Mouse (Mus musculus) G1E (cell line): Measurements from ENCODE around the gene Ly6g6c. TPM values are rescaled to one million over a fixed set of nuclear protein-coding genes. Genes with fewer than 3 reads are reported as not detected.
"Not testable (repeated sequence)": the region's sequence is repeated elsewhere in the genome, so short reads cannot be mapped to it uniquely, and the experiment has no call there.

Experiments used
- ATAC-seq: 2 replicates; pipeline ENCODE4 v1.8.0; 2016; ENCODE audit warnings: mild to moderate bottlenecking; ENCODE audit not compliant: insufficient number of reproducible peaks, poor library complexity, low FRiP score, severe bottlenecking; ENCODE audit errors: extremely low read depth
- DNase-seq: peaks from one replicate; pipeline ENCODE4 v3.0.0; 2012; ENCODE audit warnings: low spot score
- H3K27me3 ChIP-seq: 2 replicates; pipeline ENCODE4 v1.6.1; 2012; ENCODE audit warnings: mild to moderate bottlenecking, low read length, inconsistent platforms; ENCODE audit not compliant: insufficient read depth
- H3K36me3 ChIP-seq: replicated peaks from 2 replicates; pipeline ENCODE3; 2012; ENCODE audit warnings: mild to moderate bottlenecking, inconsistent platforms
- H3K4me1 ChIP-seq: 2 replicates; pipeline ENCODE4 v1.6.1; 2012; ENCODE audit warnings: low read depth, low read length, inconsistent platforms, mixed read lengths; ENCODE audit not compliant: insufficient read depth
- H3K4me3 ChIP-seq: 2 replicates; pipeline ENCODE4 v1.5.1; 2012; ENCODE audit warnings: low read depth, mild to moderate bottlenecking, inconsistent platforms, low read length, moderate library complexity, mixed read lengths
- H3K9me3 ChIP-seq: replicated peaks from 2 replicates; pipeline ENCODE4 v1.6.1; 2012; ENCODE audit warnings: inconsistent platforms
- CTCF ChIP-seq: IDR thresholded peaks from 2 replicates; pipeline ENCODE4 v1.5.1; 2012; ENCODE audit warnings: low read depth, low read length, inconsistent platforms, mixed read lengths
- GATA1 ChIP-seq: IDR thresholded peaks from 2 replicates; pipeline ENCODE4 v1.6.1; 2012; ENCODE audit warnings: borderline replicate concordance, low read length, inconsistent platforms, mixed read lengths
- GATA2 ChIP-seq: IDR thresholded peaks from 2 replicates; pipeline ENCODE4 v1.6.1; 2012; ENCODE audit warnings: low read depth, low read length, inconsistent platforms, borderline replicate concordance
- POLR2AphosphoS5 ChIP-seq: IDR thresholded peaks from 2 replicates; pipeline ENCODE4 v1.6.1; 2012; ENCODE audit warnings: low read depth, low read length, inconsistent platforms; ENCODE audit not compliant: insufficient replicate concordance
- TAL1 ChIP-seq: conservative IDR thresholded peaks from 2 replicates; pipeline ENCODE4 v1.6.1; 2012; ENCODE audit warnings: low read depth, low read length, inconsistent platforms, mixed read lengths
- polyA plus RNA-seq: library from polyadenylated mRNA; stranded (reverse); fragments of >175 nt; gene quantifications from 2 replicates; pipeline ENCODE4 v1.2.3, GENCODE M21; 2012
- total RNA-seq, 2 experiments: library from RNA; stranded (forward) in 1 of 2; stranded (reverse) in 1 of 2; fragments of 200-1000 nt in 1 of 2; fragments of >200 nt in 1 of 2; fragmentation: Nextera tagmentation in 1 of 2; gene quantifications; 2 replicates each; pipeline ENCODE4 v1.2.3; 2014 to 2017

Ly6g6c gene
- total and polyA plus RNA-seq, 3 experiments: 0.16 TPM; not detected in 2

DNA sequence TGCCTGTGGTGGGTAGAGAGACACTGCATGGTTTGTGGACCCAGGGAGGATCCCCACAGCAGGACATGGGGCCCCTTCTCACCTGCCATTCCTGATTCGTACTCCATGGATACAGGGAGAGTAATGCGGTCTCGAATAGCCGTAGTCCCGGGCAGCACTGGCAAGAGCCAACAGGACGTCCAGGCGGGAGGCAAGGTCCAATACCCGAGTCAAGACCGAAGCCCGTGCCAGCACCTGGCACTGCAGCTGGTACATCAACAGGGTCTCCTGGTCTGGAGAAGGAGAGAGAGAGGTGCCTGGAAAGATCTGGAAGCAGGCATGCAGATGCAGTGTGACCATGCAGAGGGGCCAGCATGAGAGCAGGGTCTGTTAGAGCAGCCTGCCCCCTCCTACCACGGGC, 33.9 kb upstream of the Ly6g6c start:
- H3K36me3 ChIP-seq: peaks cover 35% of the 10 kb centered on the region
- peak overlapping the region; percentile 6; the same call in 1 of the 2 replicates for H3K4me3 ChIP-seq
- no peaks in the 10 kb centered on the region for H3K27me3 ChIP-seq
- ATAC-seq (no peak), DNase-seq (no peak)
- TF ChIP-seq CTCF: no peak
- no peak for TF ChIP-seq GATA1
- no peak for TF ChIP-seq POLR2AphosphoS5
- no peak for TF ChIP-seq TAL1
- no peak for TF ChIP-seq GATA2
- H3K9me3 ChIP-seq: no peaks in the 10 kb centered on the region
- peaks cover 85% of the 10 kb centered on the region for H3K4me1 ChIP-seq

DNA sequence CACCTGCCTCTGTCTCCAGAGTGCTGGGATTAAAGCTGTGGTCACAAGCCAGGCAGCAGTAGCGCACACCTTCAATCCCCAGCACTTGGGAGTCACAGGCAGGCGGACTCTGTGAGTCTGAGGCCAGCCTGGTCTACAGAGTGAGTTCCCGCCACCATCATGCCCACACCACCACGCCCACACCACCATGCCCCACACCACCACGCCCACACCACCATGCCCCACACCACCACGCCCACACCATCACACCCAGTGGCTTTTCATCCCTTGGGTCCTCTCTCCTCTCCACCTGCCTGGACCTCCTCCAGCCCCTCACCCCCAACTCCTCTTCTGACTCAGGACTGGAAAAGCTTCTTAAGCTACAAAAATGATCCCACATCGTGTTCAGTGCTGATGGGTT, 33.3 kb upstream of the Ly6g6c start:
- no peak for ATAC-seq
- TF ChIP-seq CTCF (no peak), GATA2 (no peak), TAL1 (no peak), POLR2AphosphoS5 (no peak), GATA1 (no peak)
- peaks cover 79% of the 10 kb centered on the region for H3K4me1 ChIP-seq

DNA sequence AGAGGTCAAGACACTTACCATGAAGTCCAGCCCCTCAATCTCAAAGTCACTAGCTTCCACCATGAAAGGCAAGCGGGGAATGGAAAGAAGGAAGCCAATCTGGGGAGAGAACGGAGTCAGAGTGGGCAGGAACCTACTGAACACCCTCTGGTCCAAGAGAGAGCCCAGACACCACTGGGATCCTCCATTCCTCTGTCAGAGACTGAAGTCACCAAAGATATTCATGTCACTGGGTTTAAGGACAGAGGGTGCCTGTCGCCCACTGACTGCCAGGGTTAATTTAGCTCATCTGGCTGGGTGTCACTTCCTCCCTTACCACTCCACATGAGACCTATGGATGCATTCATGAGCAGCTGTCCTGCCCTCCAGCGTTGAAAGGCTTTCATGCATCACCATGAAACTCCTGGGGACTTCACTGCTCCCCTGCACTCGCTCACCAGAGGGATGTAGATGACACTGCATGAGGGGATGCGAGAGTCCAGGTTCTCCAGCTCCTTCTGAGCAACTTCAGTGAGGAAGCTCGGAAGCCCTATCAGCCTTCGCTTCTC, 32.8 kb upstream of the Ly6g6c start:
- Histone ChIP-seq H3K4me1 (peaks cover 75% of the 10 kb centered on the region), H3K9me3 (no peaks in the 10 kb centered on the region), H3K36me3 (peaks cover 31% of the 10 kb centered on the region), H3K4me3 (no peak overlapping the region), H3K27me3 (no peaks in the 10 kb centered on the region)
- TF ChIP-seq GATA2 (no peak), CTCF (no peak), GATA1 (no peak), POLR2AphosphoS5 (no peak), TAL1 (no peak)
- no peak for ATAC-seq
- no peak for DNase-seq

More for the DNA sequence above, 33.3 kb upstream of the Ly6g6c start:
- no peaks in the 10 kb centered on the region for H3K27me3 ChIP-seq
- H3K36me3 ChIP-seq: peaks cover 31% of the 10 kb centered on the region
- no peak for DNase-seq
- no peaks in the 10 kb centered on the region for H3K9me3 ChIP-seq
- H3K4me3 ChIP-seq: peak overlapping the region; percentile 20; the same call in 1 of the 2 replicates

DNA sequence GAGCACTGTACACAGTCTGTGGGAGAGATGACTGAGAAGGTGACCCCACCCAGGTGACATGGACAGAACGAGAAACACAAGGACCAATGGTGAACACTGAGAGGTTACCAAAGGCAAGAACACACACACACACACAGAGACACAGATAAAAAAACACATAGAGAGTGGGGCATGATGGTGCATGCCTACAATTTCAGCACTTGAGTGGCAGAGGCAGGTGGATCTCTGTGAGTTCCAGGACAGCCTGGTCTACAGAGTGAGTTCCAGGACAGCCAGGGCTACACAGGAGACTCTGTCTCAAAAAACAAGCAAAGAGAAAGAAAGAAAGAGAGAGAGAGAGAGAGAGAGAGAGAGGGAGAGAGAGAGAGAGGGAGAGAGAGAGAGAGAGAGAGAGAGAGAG, 31.5 kb upstream of the Ly6g6c start:
- not testable (repeated sequence) for H3K4me3 ChIP-seq, H3K9me3 ChIP-seq, ATAC-seq, DNase-seq, H3K27me3 ChIP-seq
- Histone ChIP-seq H3K4me1 (peaks cover 62% of the 10 kb centered on the region), H3K36me3 (peaks cover 29% of the 10 kb centered on the region)

DNA sequence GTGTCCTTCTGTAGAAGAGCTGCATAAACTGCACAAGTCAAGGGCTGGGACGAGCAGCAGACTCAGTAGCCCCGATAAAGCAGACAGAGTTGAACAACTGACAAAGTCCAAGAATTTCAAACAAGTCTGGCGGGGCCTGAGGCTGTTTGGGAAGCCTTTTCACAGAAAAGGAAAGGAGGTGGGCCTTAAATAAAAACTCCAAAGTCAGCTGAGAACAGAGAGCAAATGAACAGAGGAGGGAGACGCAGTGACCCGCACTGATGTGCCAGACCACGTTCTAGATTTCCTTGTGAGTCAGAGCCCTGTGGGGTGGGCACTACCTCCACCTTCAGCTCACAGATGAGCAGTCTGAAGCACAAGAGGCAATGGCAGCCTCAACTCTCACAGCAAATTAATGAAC, 30.3 kb upstream of the Ly6g6c start:
- no peaks in the 10 kb centered on the region for H3K27me3 ChIP-seq
- ATAC-seq (no peak), DNase-seq (no peak)
- H3K4me3 ChIP-seq: no peak overlapping the region; the same call in 1 of the 2 replicates
- no peaks in the 10 kb centered on the region for H3K9me3 ChIP-seq
- no peak for TF ChIP-seq POLR2AphosphoS5
- no peak for TF ChIP-seq GATA1
- TF ChIP-seq CTCF: no peak
- TF ChIP-seq TAL1: no peak
- no peak for TF ChIP-seq GATA2
- peaks cover 53% of the 10 kb centered on the region for H3K4me1 ChIP-seq
- H3K36me3 ChIP-seq: peaks cover 21% of the 10 kb centered on the region

DNA sequence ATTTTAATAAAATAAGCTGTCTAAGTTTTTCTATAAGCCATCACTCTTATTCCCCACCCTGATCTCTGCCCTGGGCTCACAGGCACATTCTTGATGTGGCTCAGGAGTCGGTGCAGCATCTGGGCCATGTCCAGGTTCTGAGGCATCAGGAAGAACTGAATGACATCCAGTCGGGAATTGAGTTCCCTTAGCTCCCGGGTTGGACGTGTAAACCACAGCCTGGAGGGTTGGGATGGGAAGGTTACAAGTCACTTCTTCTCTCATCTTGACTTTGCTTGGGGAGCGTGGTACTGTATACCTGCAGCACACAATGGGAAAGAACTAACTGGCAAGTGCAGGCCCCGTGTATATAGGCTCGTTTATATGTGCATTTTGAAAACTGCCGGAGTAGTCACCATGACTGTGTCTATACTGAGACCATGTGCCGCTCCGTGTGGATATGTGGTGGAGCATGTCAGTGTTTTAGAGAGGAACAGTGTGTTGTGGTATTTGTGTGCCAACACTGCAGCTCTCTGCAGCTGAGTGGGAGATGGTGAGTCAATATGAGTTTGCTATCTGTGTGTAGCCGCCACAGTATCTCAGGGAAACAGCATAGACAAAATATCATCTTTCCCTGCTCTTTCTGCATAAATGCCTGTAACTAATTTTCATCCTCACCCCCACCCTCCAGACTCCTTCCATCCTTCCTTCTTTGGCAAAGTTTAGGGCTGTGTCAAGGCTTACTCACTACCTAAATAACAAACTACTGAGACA, 25.9 kb upstream of the Ly6g6c start:
- DNase-seq (no peak), ATAC-seq (no peak)
- Histone ChIP-seq H3K27me3 (no peaks in the 10 kb centered on the region), H3K9me3 (no peaks in the 10 kb centered on the region), H3K36me3 (peaks cover 15% of the 10 kb centered on the region), H3K4me3 (no peak overlapping the region), H3K4me1 (peaks cover 45% of the 10 kb centered on the region)
- TF ChIP-seq CTCF (no peak), GATA2 (no peak), TAL1 (no peak), POLR2AphosphoS5 (no peak), GATA1 (no peak)
